Mouse (Mus musculus): ENCODE results near the gene Ncl.

DNA sequence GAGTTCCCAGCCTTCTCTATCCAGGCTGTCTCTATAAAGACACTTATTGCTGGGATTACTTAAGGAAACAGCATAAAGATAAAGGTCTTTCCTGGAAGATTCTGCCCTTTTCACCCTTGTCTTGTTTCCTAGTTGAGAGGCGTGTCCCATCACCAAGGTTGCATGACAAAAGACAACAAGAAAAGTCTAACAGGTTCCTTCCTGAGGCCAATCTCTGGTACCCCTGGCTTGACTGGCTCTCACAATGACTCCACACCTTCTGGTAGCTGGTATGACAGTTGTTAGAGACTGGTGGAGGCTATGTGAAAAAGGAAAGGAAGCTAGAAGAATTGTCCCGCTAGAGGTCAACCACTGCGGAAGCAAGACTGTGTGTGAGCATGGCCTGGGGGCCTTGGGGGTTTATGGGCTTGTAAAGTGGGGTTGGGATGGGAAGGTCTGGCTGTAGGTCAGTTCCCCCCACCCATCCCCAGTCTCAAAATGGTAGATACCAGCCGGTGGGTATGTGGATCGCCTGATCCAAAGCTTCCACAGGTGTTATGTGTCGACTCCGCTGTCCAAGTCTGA is 49.8 kb downstream of the Ncl start:
- no peak for TF ChIP-seq GATA1 (IDR thresholded peaks at IDR 0.05; ENCODE audit: borderline replicate concordance, low read length)
- no peak for TF ChIP-seq FLI1 (IDR thresholded peaks at IDR 0.05; ENCODE audit: low read length)
